Mouse (Mus musculus): Measurements from ENCODE around the gene Nr6a1.

- TF ChIP-seq CTCF (IDR thresholded peaks at IDR 0.05; ENCODE audit: insufficient read depth, low read depth, low read length) (no peak), POLR2A (IDR thresholded peaks at IDR 0.05; ENCODE audit: insufficient read depth, low read depth, low read length) (no peak)
These were observed 197.1 kb downstream of the Nr6a1 start for GRCm38 (mm10) chr2:38730331-38730827.
